Mouse (Mus musculus): ENCODE measurements around the gene Cd68. TPM values are rescaled to one million over a fixed set of nuclear protein-coding genes. Genes with fewer than 3 reads are reported as not detected.
"Not testable (repeated sequence)": the region's sequence is repeated elsewhere in the genome, so short reads cannot be mapped to it uniquely, and the experiment has no call there.

The Cd68 gene
- total and polyA plus RNA-seq, 3 experiments: 2.3 to 6.1 TPM; not detected in 1

GRCm38 (mm10) chr11:69704613-69705010, 38.7 kb upstream of the Cd68 start:
- DNase-seq (ENCODE audit: low spot score) (no peak), ATAC-seq (ENCODE audit: extremely low read depth, insufficient number of reproducible peaks, low FRiP score, poor library complexity, severe bottlenecking) (no peak)
- Histone ChIP-seq H3K36me3 (replicated peaks) (no peaks in the 10 kb centered on the region), H3K9me3 (replicated peaks) (no peaks in the 10 kb centered on the region), H3K4me3 (ENCODE audit: low read depth, low read length) (no peak overlapping the region), H3K4me1 (ENCODE audit: insufficient read depth, low read depth, low read length) (peaks cover 7% of the 10 kb centered on the region), H3K27me3 (ENCODE audit: insufficient read depth, low read length) (peaks cover 43% of the 10 kb centered on the region)
- TF ChIP-seq TAL1 (conservative IDR thresholded peaks at IDR 0.05; ENCODE audit: low read depth, low read length) (no peak), GATA1 (IDR thresholded peaks at IDR 0.05; ENCODE audit: borderline replicate concordance, low read length) (no peak), CTCF (IDR thresholded peaks at IDR 0.05; ENCODE audit: low read depth, low read length) (no peak), GATA2 (IDR thresholded peaks at IDR 0.05; ENCODE audit: borderline replicate concordance, low read depth, low read length) (no peak), POLR2AphosphoS5 (IDR thresholded peaks at IDR 0.05; ENCODE audit: insufficient replicate concordance, low read depth, low read length) (no peak)

- no peak for ATAC-seq (ENCODE audit: extremely low read depth, insufficient number of reproducible peaks, low FRiP score, poor library complexity, severe bottlenecking)
Measured at GRCm38 (mm10) chr11:69703814-69704612, 38.1 kb upstream of the Cd68 start.

GRCm38 (mm10) chr11:69703381-69703780, 37.4 kb upstream of the Cd68 start:
- H3K4me1 ChIP-seq (ENCODE audit: insufficient read depth, low read depth, low read length); H3K36me3 ChIP-seq (replicated peaks); H3K4me3 ChIP-seq (ENCODE audit: low read depth, low read length); DNase-seq (ENCODE audit: low spot score); ATAC-seq (ENCODE audit: extremely low read depth, insufficient number of reproducible peaks, low FRiP score, poor library complexity, severe bottlenecking); H3K9me3 ChIP-seq (replicated peaks): not testable (repeated sequence)
- H3K27me3 ChIP-seq (ENCODE audit: insufficient read depth, low read length): peaks cover 41% of the 10 kb centered on the region

More at GRCm38 (mm10) chr11:69703814-69704612, 38.1 kb upstream of the Cd68 start:
- Histone ChIP-seq H3K9me3 (replicated peaks) (no peaks in the 10 kb centered on the region), H3K36me3 (replicated peaks) (no peaks in the 10 kb centered on the region), H3K4me3 (ENCODE audit: low read depth, low read length) (no peak overlapping the region), H3K4me1 (ENCODE audit: insufficient read depth, low read depth, low read length) (peaks cover 3% of the 10 kb centered on the region; the same call in 1 of the 2 replicates), H3K27me3 (ENCODE audit: insufficient read depth, low read length) (peaks cover 38% of the 10 kb centered on the region)
- TF ChIP-seq GATA2 (IDR thresholded peaks at IDR 0.05; ENCODE audit: borderline replicate concordance, low read depth, low read length): no peak
- no peak for TF ChIP-seq TAL1 (conservative IDR thresholded peaks at IDR 0.05; ENCODE audit: low read depth, low read length)
- no peak for TF ChIP-seq POLR2AphosphoS5 (IDR thresholded peaks at IDR 0.05; ENCODE audit: insufficient replicate concordance, low read depth, low read length)
- no peak for TF ChIP-seq GATA1 (IDR thresholded peaks at IDR 0.05; ENCODE audit: borderline replicate concordance, low read length)
- no peak for DNase-seq (ENCODE audit: low spot score)

- DNase-seq (ENCODE audit: low spot score); H3K4me3 ChIP-seq (ENCODE audit: low read depth, low read length); ATAC-seq (ENCODE audit: extremely low read depth, insufficient number of reproducible peaks, low FRiP score, poor library complexity, severe bottlenecking); H3K9me3 ChIP-seq (replicated peaks); H3K4me1 ChIP-seq (ENCODE audit: insufficient read depth, low read depth, low read length); H3K36me3 ChIP-seq (replicated peaks): not testable (repeated sequence)
- peaks cover 41% of the 10 kb centered on the region for H3K27me3 ChIP-seq (ENCODE audit: insufficient read depth, low read length)
Measured at GRCm38 (mm10) chr11:69702886-69703285, 36.9 kb upstream of the Cd68 start.

GRCm38 (mm10) chr11:69699595-69699994, 33.6 kb upstream of the Cd68 start:
- H3K27me3 ChIP-seq (ENCODE audit: insufficient read depth, low read length): peaks cover 43% of the 10 kb centered on the region
- H3K36me3 ChIP-seq (replicated peaks): no peaks in the 10 kb centered on the region
- peaks cover 3% of the 10 kb centered on the region; the same call in 1 of the 2 replicates for H3K4me1 ChIP-seq (ENCODE audit: insufficient read depth, low read depth, low read length)
- TF ChIP-seq POLR2AphosphoS5 (IDR thresholded peaks at IDR 0.05; ENCODE audit: insufficient replicate concordance, low read depth, low read length): no peak
- no peak for TF ChIP-seq CTCF (IDR thresholded peaks at IDR 0.05; ENCODE audit: low read depth, low read length)
- no peak for TF ChIP-seq GATA1 (IDR thresholded peaks at IDR 0.05; ENCODE audit: borderline replicate concordance, low read length)
- no peak for TF ChIP-seq TAL1 (conservative IDR thresholded peaks at IDR 0.05; ENCODE audit: low read depth, low read length)
- TF ChIP-seq GATA2 (IDR thresholded peaks at IDR 0.05; ENCODE audit: borderline replicate concordance, low read depth, low read length): no peak
- no peak overlapping the region for H3K4me3 ChIP-seq (ENCODE audit: low read depth, low read length)
- no peaks in the 10 kb centered on the region; the same call in 1 of the 2 replicates for H3K9me3 ChIP-seq (replicated peaks)
- DNase-seq (ENCODE audit: low spot score): no peak
- ATAC-seq (ENCODE audit: extremely low read depth, insufficient number of reproducible peaks, low FRiP score, poor library complexity, severe bottlenecking): no peak

GRCm38 (mm10) chr11:69698574-69698973, 32.6 kb upstream of the Cd68 start:
- Histone ChIP-seq H3K36me3 (replicated peaks) (no peaks in the 10 kb centered on the region), H3K27me3 (ENCODE audit: insufficient read depth, low read length) (peaks cover 46% of the 10 kb centered on the region), H3K4me3 (ENCODE audit: low read depth, low read length) (no peak overlapping the region), H3K4me1 (ENCODE audit: insufficient read depth, low read depth, low read length) (peaks cover 3% of the 10 kb centered on the region; the same call in 1 of the 2 replicates), H3K9me3 (replicated peaks) (no peaks in the 10 kb centered on the region; the same call in 1 of the 2 replicates)
- DNase-seq (ENCODE audit: low spot score) (no peak), ATAC-seq (ENCODE audit: extremely low read depth, insufficient number of reproducible peaks, low FRiP score, poor library complexity, severe bottlenecking) (no peak)
- TF ChIP-seq GATA2 (IDR thresholded peaks at IDR 0.05; ENCODE audit: borderline replicate concordance, low read depth, low read length) (no peak), POLR2AphosphoS5 (IDR thresholded peaks at IDR 0.05; ENCODE audit: insufficient replicate concordance, low read depth, low read length) (no peak), TAL1 (conservative IDR thresholded peaks at IDR 0.05; ENCODE audit: low read depth, low read length) (no peak), CTCF (IDR thresholded peaks at IDR 0.05; ENCODE audit: low read depth, low read length) (no peak), GATA1 (IDR thresholded peaks at IDR 0.05; ENCODE audit: borderline replicate concordance, low read length) (no peak)

Data from G1E (cell line).